Mouse (Mus musculus): ENCODE data around the gene Gm20855. TPM values are rescaled to one million over a fixed set of nuclear protein-coding genes. Genes with fewer than 3 reads are reported as not detected.
"Not testable (repeated sequence)": the region's sequence is repeated elsewhere in the genome, so short reads cannot be mapped to it uniquely, and the experiment has no call there.

Gene Gm20855
- polyA plus RNA-seq (2012; fragmentation: generic; extraction: Trizol), result not detected

DNA sequence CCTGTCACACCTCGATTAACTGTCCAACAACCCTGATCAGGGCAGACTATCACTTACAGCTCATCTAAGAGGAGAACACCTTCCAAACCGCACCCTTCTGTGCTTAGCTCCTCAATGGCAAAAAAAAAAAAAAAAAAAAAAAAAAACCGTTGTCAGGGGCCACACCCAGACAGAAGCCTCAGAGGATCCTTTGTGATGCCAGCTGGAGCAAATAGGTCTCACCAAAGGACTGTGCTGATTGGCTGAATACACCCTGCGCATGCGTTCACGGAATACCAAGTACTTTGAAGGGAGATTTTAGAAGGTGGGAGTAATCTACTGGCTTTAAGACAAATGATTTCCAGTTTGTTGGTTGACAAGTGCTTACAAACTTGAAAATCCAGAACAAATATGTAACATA is at the start of gene Gm20855:
Gene Gm20855 (minus strand): TSS at position 101 of the 400 bp plus-strand sequence.
- not testable (repeated sequence) for H3K36me3 ChIP-seq (ENCODE audit: control insufficient read depth, insufficient read depth); H3K4me2 ChIP-seq (ENCODE audit: low read depth); H3K79me2 ChIP-seq (ENCODE audit: control insufficient read depth, insufficient read depth); H3K27me3 ChIP-seq (ENCODE audit: control insufficient read depth, insufficient read depth, insufficient read length); H3K4me3 ChIP-seq; H3ac ChIP-seq (ENCODE audit: control insufficient read depth, insufficient read length)

All from myocyte (in vitro differentiated cells).